Mouse (Mus musculus): ENCODE results near the gene Rusc2.

- TF ChIP-seq CTCF (conservative IDR thresholded peaks at IDR 0.05; ENCODE audit: insufficient read depth, insufficient read length, low read depth, low read length): peak; percentile 90
- no peak for TF ChIP-seq POLR2A (IDR thresholded peaks at IDR 0.05; ENCODE audit: low read depth, low read length)
Observed at GRCm38 (mm10) chr4:43431690-43432089, 49.9 kb downstream of the Rusc2 start.
